In the genomic region with DNA sequence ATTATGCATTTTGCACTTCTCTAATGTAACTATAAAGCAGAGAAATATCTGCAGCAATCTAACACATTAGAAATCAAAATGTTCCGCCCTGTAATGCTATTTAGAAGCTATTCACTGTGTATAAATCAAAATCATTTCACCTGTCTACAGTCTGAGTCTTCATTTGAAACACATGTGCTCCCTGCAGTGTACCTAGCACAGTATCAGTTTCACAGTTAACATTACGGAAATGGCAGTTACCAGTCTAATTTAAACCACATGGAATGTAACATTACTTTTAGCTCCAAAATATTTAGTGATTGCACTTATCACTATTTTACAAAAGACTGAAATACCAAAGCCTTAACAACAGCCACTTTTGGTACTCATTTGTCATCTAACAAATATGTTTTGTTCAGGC, we compare ENCODE assay signal across 22 mouse cellular contexts. TPM values are rescaled to one million over a fixed set of nuclear protein-coding genes. Genes with fewer than 3 reads are reported as not detected.
A peak's percentile ranks its signal among the peaks of the same experiment; 100 is the strongest.
DNase-seq lines count a peak whose midpoint lies in the region; ATAC-seq lines count a peak whose summit lies in the region.
"Had no signal": no experiment of that assay in that cellular context is flagged by ENCODE, and none has a peak within 500 bp of the region (broad histone marks: within the 10 kb centered on the region; RNA-seq: fewer than 3 reads in every experiment).

No protein-coding gene starts in this region.

- DNase-seq in embryo, embryonic 10 days (ENCODE audit: low spot score), result peak; percentile 9
- DNase-seq in embryo, embryonic 9.5 days (ENCODE audit: extremely low spot score), result no peak
- DNase-seq in limb, embryonic 11.5 days (ENCODE audit: low spot score), result no peak
- no peak for DNase-seq in limb, embryonic 10.5 days (ENCODE audit: low spot score)
- DNase-seq in mesoderm, embryonic 11.5 days (ENCODE audit: low read depth, low spot score), result peak; percentile 5
- DNase-seq: adrenal gland, adult 8-10 months; adrenal gland, postnatal 25 days; cerebellum, adult 18-20 months; cerebellum, adult 9-10 months; cerebellum, postnatal 14 days; gastrocnemius, adult 2 months; gastrocnemius, postnatal 14 days; heart, adult 11 months had no signal

- no peak overlapping the region for H3K9ac ChIP-seq in limb, embryonic 11.5 days (ENCODE audit: low read length)
- H3K9ac ChIP-seq: forebrain, embryonic 13.5 days; hindbrain, embryonic 12.5 days; hindbrain, embryonic 15.5 days had no signal

- H3K27me3 ChIP-seq in limb, embryonic 11.5 days (ENCODE audit: control insufficient read depth, insufficient read depth, low read length), result no peaks in the 10 kb centered on the region
- peaks cover 56% of the 10 kb centered on the region for H3K27me3 ChIP-seq in limb, embryonic 10.5 days (ENCODE audit: low read depth, poor library complexity, severe bottlenecking)
- H3K27me3 ChIP-seq: hindbrain, embryonic 15.5 days had no signal

- H3K9me3 ChIP-seq in limb, embryonic 11.5 days (ENCODE audit: control insufficient read depth, low read length), result no peaks in the 10 kb centered on the region
- no peaks in the 10 kb centered on the region for H3K9me3 ChIP-seq in limb, embryonic 10.5 days (replicated peaks)
- H3K9me3 ChIP-seq: forebrain, embryonic 10.5 days; forebrain, embryonic 13.5 days; hindbrain, embryonic 12.5 days; hindbrain, embryonic 15.5 days had no signal

- H3K4me3 ChIP-seq in limb, embryonic 11.5 days (ENCODE audit: low read depth, low read length), result no peak overlapping the region
- H3K4me3 ChIP-seq in limb, embryonic 10.5 days, result no peak overlapping the region
- H3K4me3 ChIP-seq: forebrain, embryonic 10.5 days; forebrain, embryonic 13.5 days; gastrocnemius, adult 2 months; hindbrain, embryonic 12.5 days; hindbrain, embryonic 15.5 days had no signal

- no peaks in the 10 kb centered on the region for H3K36me3 ChIP-seq in limb, embryonic 11.5 days (ENCODE audit: control insufficient read depth, insufficient read depth, low read length)
- peaks cover 2% of the 10 kb centered on the region; the same call in 1 of the 2 replicates for H3K36me3 ChIP-seq in limb, embryonic 10.5 days
- H3K36me3 ChIP-seq: hindbrain, embryonic 15.5 days had no signal

- H3K4me1 ChIP-seq in limb, embryonic 11.5 days (ENCODE audit: control insufficient read depth, insufficient read depth, low read length), result no peaks in the 10 kb centered on the region
- no peaks in the 10 kb centered on the region; the same call in 1 of the 2 replicates for H3K4me1 ChIP-seq in limb, embryonic 10.5 days

- no peak overlapping the region for H3K27ac ChIP-seq in limb, embryonic 11.5 days (replicated peaks; ENCODE audit: low read depth, low read length)
- H3K27ac ChIP-seq in limb, embryonic 10.5 days, result no peak overlapping the region
- H3K27ac ChIP-seq: forebrain, embryonic 10.5 days; forebrain, embryonic 13.5 days; gastrocnemius, adult 2 months; hindbrain, embryonic 12.5 days; hindbrain, embryonic 15.5 days had no signal

- WGBS in limb, embryonic 11.5 days, result 34% methylated on average over 2 of the region's 2 CpGs
- WGBS in limb, embryonic 10.5 days, result 38% methylated on average over 2 of the region's 2 CpGs

- ATAC-seq in limb, embryonic 11.5 days (ENCODE audit: insufficient number of reproducible peaks, low FRiP score, low TSS enrichment, low read depth), result peak; percentile 82; the same call in 1 of the 2 replicates
- ATAC-seq in megakaryocyte, adult 5-6 weeks (ENCODE audit: poor library complexity, severe bottlenecking), result no peak
- ATAC-seq: activated CD4-positive, CD25-positive, alpha-beta regulatory T cell, adult 4 months; forebrain, embryonic 13.5 days; forebrain, embryonic 16.5 days; intestine, embryonic 16.5 days had no signal

- no peak overlapping the region for H3K4me2 ChIP-seq in limb, embryonic 11.5 days (ENCODE audit: low read depth, severe bottlenecking)
- H3K4me2 ChIP-seq: forebrain, embryonic 13.5 days; heart, embryonic 11.5 days; hindbrain, embryonic 12.5 days; hindbrain, embryonic 15.5 days had no signal

RNA-seq across cellular contexts. Expression of gene Trappc2, which starts 5.6 kb away (rescaled TPM):
- 17.1 and 17.3 TPM in 2 replicates for polyA plus RNA-seq in limb, embryonic 11.5 days (2014; fragmentation: Nextera tagmentation; extraction: Ambion mirVana)
- polyA plus RNA-seq in limb, embryonic 10.5 days (2016; fragmentation: Nextera tagmentation; extraction: Ambion mirVana), result 15.3 and 18.9 TPM in 2 replicates
- 23.0 and 26.8 TPM in 2 replicates for total RNA-seq in megakaryocyte, adult 5-6 weeks (2015)
- 13.4 and 18.7 TPM in 2 replicates for total RNA-seq in megakaryocyte, adult 5-6 weeks (2017)

RNA-seq across cellular contexts. Expression of gene Ofd1, which starts 5.7 kb away (rescaled TPM):
- 9.2 and 9.3 TPM in 2 replicates for polyA plus RNA-seq in limb, embryonic 11.5 days (2014; fragmentation: Nextera tagmentation; extraction: Ambion mirVana)
- 6.7 and 8.6 TPM in 2 replicates for polyA plus RNA-seq in limb, embryonic 10.5 days (2016; fragmentation: Nextera tagmentation; extraction: Ambion mirVana)
- total RNA-seq in megakaryocyte, adult 5-6 weeks (2015), result 5.2 TPM in 2 replicates
- 9.4 and 10.9 TPM in 2 replicates for total RNA-seq in megakaryocyte, adult 5-6 weeks (2017)

RNA-seq across cellular contexts. Expression of gene Rab9, which starts 44.9 kb away (rescaled TPM):
- polyA plus RNA-seq in limb, embryonic 11.5 days (2014; fragmentation: Nextera tagmentation; extraction: Ambion mirVana), result 52.6 and 56.8 TPM in 2 replicates
- 39.9 and 42.7 TPM in 2 replicates for polyA plus RNA-seq in limb, embryonic 10.5 days (2016; fragmentation: Nextera tagmentation; extraction: Ambion mirVana)
- total RNA-seq in megakaryocyte, adult 5-6 weeks (2015), result 45.1 and 50.2 TPM in 2 replicates
- total RNA-seq in megakaryocyte, adult 5-6 weeks (2017), result 65.7 and 77.2 TPM in 2 replicates

Comparison
In these comparisons a context has a peak if more than half of its experiments do, and no peak if none do; other contexts are left out.
1. DNase-seq: peak in embryo, embryonic 10 days (single experiment) and mesoderm, embryonic 11.5 days (single experiment); none in embryo, embryonic 9.5 days (single experiment), limb, embryonic 11.5 days (single experiment) and limb, embryonic 10.5 days (single experiment).